Mouse (Mus musculus): ENCODE results near the gene Fgf9. TPM values are rescaled to one million over a fixed set of nuclear protein-coding genes. Genes with fewer than 3 reads are reported as not detected.

Fgf9 gene
- total RNA-seq (2022): 10 to 100 TPM; 14.8 to 17.0 (median 16.2) TPM

- no peak for DNase-seq (ENCODE audit: low spot score in 2 of 2)
Measured at GRCm38 (mm10) chr14:58070481-58071119, at the start of gene Fgf9. Gene Fgf9 (plus strand): TSS chr14:58070547.

- peak; percentile 21 to 77 for DNase-seq (ENCODE audit: low spot score in 2 of 2)
Measured at GRCm38 (mm10) chr14:58034567-58034966, 35.8 kb upstream of the Fgf9 start.

- DNase-seq (ENCODE audit: low spot score in 2 of 2): no peak
Measured at GRCm38 (mm10) chr14:58036174-58036573, 34.2 kb upstream of the Fgf9 start.

GRCm38 (mm10) chr14:58046639-58047284 lies 23.6 kb upstream of the Fgf9 start:
- no peak for DNase-seq (ENCODE audit: low spot score in 2 of 2)

- no peak for DNase-seq (ENCODE audit: low spot score in 2 of 2)
Measured at GRCm38 (mm10) chr14:58050691-58051090, 19.7 kb upstream of the Fgf9 start.

GRCm38 (mm10) chr14:58067586-58067985 lies 2.8 kb upstream of the Fgf9 start:
- DNase-seq (ENCODE audit: low spot score in 2 of 2): no peak

- DNase-seq (ENCODE audit: low spot score in 2 of 2): no peak
Measured at GRCm38 (mm10) chr14:58068641-58069040, 1.7 kb upstream of the Fgf9 start.

- DNase-seq (ENCODE audit: low spot score in 2 of 2): no peak
Measured at GRCm38 (mm10) chr14:58069927-58070326, 420 bp upstream of the Fgf9 start.

- DNase-seq (ENCODE audit: low spot score in 2 of 2): peak in 1 of 2 experiments; percentile 22
Measured at GRCm38 (mm10) chr14:58071120-58071641, 834 bp downstream of the Fgf9 start.

- peak; percentile 22 to 55 for DNase-seq (ENCODE audit: low spot score in 2 of 2)
Measured at GRCm38 (mm10) chr14:58071830-58072770, 1.8 kb downstream of the Fgf9 start.

GRCm38 (mm10) chr14:58072771-58073501 lies 2.6 kb downstream of the Fgf9 start:
- peak in 1 of 2 experiments; percentile 13 for DNase-seq (ENCODE audit: low spot score in 2 of 2)

- DNase-seq (ENCODE audit: low spot score in 2 of 2): no peak
Measured at GRCm38 (mm10) chr14:58073936-58074335, 3.6 kb downstream of the Fgf9 start.

- peak in 1 of 2 experiments; percentile 28 for DNase-seq (ENCODE audit: low spot score in 2 of 2)
Measured at GRCm38 (mm10) chr14:58074621-58075432, 4.5 kb downstream of the Fgf9 start.

- peak in 1 of 2 experiments; percentile 33 for DNase-seq (ENCODE audit: low spot score in 2 of 2)
Measured at GRCm38 (mm10) chr14:58075433-58076029, 5.2 kb downstream of the Fgf9 start.

- peak in 1 of 2 experiments; percentile 56 for DNase-seq (ENCODE audit: low spot score in 2 of 2)
Measured at GRCm38 (mm10) chr14:58076030-58076521, 5.7 kb downstream of the Fgf9 start.

GRCm38 (mm10) chr14:58076726-58077255 lies 6.4 kb downstream of the Fgf9 start:
- DNase-seq (ENCODE audit: low spot score in 2 of 2): no peak

GRCm38 (mm10) chr14:58079471-58079870 lies 9.1 kb downstream of the Fgf9 start:
- DNase-seq (ENCODE audit: low spot score in 2 of 2): no peak

- no peak for DNase-seq (ENCODE audit: low spot score in 2 of 2)
Measured at GRCm38 (mm10) chr14:58081955-58082354, 11.6 kb downstream of the Fgf9 start.

GRCm38 (mm10) chr14:58084240-58084639 lies 13.9 kb downstream of the Fgf9 start:
- DNase-seq (ENCODE audit: low spot score in 2 of 2): no peak
